Mouse (Mus musculus) MN1 (cell line): ENCODE results near the gene Sash3.

Experiments used
- DNase-seq: peaks from one replicate; pipeline ENCODE4 v3.0.0-alpha.2; 2016; ENCODE audit warnings: low spot score

Gene Sash3

GRCm38 (mm10) chrX:48146262-48146661 lies at the start of gene Sash3:
Sash3 (plus strand) TSS chrX:48146436.
- DNase-seq = no peak

DNA sequence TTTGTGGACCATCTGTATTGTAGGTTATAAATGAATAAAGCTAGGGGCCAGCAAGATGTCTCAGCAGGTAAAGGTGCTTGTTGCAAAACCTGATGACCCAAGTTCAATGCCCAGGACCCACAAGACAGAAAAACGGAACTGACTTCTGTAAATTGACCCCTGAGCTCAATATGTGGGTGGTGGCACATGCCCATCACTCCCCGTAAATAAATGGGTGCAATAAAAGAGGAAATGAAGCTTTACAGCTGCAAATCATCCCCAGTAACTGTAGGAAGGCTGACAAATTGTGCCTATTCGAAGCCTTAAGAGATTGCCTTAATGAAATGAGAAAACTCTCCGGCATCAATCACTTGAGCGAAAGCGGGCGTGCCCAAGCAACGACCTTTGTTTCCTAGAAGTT lies 49.7 kb upstream of the Sash3 start:
- no peak for DNase-seq

- DNase-seq = no peak
These were observed 47.6 kb upstream of the Sash3 start for GRCm38 (mm10) chrX:48098470-48099129.

GRCm38 (mm10) chrX:48099871-48100270 lies 46.4 kb upstream of the Sash3 start:
- no peak for DNase-seq

- DNase-seq = no peak
These were observed 43.0 kb upstream of the Sash3 start for GRCm38 (mm10) chrX:48103256-48103655.

DNA sequence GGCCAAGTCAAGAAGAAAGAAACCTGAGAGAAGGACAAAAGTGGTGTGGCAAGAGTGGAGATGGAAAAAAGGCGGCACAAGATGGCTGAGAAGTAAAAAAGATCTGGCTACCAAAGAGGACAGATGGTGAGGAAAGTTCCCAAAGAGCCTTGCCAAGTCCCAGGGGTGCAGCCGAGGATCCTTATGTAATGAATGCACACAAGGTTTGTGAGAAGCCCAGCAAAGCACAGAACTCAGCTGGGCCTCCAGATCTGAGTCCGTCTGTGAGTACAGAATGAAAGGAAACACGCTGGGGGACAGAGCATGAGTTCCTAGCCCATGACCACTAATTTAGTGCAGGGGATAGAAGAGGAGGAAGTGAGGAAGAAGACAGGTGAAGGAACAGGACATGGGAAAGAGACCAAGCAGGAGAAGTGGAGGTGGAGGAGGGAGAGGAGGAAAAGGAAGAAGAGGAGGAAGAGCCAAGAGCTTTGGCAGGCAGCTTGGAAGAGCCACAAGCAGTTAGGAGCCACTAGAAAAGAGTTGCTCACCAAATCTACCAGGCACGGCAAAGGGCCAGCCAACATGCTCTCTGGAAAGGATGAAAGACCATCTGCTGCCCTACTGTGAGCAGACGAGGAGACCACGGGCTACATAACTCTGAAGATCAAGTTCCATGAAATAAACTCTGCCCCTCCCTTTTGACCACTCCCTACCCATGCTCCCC lies 41.3 kb upstream of the Sash3 start:
- no peak for DNase-seq

DNA sequence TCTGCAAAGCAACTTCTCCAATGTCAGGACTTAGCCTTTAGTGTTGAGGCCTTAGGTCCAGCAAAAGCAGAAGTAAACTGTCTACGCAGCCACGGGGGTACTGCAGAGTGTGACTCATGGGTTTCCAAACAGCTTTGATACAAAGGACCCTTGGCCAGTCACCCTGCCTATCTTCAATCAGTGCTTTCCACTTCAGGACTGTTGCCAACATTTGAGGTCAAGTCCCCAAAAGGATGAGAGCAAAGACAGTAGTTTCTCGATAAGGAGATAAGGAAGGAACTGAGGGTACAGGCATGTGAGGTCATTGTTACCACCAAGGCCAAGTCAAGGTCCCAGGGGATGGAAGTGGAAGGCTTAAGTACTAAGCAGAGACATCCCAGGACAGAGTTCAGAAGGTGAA lies 40.0 kb upstream of the Sash3 start:
- DNase-seq = no peak

DNA sequence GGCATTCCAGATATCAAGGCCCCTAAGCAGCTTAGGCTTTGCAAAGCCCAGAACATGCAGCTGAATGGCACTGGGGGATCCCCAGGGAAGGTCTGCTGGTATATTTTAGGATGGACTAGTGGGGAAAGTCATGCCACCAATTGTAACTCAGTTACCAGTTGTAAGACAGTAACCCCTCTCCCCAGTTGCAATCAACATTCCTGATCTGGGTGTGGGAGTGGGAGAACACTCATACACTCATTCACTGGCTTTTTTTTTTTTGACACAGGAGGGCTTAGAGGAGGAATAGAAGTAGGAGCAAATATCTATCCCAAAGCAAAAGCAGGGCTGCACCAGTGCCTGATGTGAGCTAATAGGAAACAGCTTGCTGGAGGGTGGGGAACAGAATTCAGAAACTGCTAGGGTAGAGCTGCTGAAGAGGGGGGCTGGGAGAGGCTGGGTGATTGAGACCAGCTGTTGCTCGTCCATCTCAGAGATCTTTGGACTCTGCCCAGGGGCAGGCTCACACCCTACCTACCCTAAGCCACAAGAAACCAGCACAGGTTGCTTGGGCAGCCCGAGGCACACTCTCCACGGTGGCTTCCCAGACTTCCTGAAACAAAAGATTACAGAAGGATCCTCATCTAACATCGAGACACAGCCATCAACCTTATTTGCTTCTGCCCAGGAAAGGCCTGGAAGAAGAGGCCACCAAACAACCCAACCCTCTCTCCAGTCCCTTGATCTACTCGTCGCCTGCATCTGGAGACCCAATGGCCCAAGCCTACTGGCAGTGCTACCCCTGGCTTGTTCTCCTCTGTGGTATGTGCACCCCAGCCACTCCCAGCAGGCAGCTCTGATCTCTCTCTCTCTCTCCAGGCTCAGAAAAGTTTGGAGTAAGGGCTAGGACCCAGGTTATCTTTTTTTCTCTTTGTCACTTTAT lies 37.6 kb upstream of the Sash3 start, which contains the start of gene Xpnpep2:
Gene Xpnpep2, plus strand, starts transcription at position 332 of the 922 bp plus-strand sequence.
- DNase-seq = no peak

GRCm38 (mm10) chrX:48109316-48109655 lies 37.0 kb upstream of the Sash3 start:
- DNase-seq = no peak

DNA sequence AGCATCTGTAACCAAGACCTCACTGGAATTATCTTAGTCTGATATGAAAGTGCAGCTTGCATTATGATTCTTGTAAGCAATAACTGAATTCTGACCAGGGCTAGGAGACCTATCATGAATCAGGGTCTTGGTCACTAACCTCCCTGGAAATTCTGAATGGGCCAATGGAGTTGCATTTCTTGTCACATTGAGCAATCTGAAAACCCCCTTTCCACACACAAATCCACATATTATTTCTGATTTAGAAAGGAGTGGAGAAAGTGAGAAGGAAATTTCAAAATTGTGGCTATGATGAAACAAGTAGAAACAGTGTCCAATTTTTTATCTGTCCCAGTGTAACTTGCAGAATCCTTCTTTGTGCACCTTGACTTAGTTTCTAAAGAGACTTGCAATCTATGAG lies 26.9 kb upstream of the Sash3 start:
- no peak for DNase-seq

DNA sequence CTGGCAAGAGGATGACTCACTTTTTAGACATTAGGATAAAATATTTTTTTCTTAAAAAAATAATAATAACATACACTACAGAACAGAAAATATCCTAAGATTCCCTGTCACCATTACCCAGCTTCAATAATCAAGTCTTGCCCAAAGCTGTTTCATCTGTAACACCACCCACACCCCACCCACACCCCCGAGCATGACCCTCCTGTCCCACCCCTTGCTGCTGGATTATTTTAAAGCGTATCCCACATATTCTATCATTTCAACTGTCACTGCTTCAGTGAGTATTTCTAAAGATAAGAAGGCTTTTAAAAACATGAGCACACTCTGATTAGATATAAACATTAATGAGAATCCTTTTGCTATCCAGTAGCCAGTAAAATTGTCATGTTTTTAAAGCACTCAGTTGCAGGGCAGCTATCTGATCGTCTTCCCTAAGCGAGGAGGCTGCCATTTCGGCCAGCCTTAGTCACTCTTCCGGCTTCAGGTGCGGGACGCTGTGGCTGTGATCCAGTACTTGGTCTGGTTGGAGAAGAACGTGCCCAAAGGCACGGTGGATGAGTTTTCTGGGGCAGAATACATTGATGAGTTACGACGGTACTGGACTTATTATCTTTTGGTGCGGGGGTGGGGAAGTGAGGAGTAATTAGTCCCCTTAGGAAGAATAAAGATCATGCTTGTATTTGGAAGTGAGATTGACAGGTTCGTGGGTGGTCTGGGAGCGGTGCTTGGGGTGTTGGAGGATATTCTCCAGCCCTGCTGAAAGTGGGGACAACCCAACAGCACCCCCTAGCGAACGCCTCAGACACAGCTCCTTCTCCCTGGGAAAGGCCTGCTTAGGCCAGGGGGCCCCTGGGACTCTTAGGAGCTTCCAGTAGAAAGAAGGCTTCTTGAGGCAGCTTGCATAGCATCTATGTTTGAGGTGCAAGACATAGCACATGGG lies 21.8 kb upstream of the Sash3 start:
- DNase-seq = no peak

GRCm38 (mm10) chrX:48126903-48127476 lies 19.2 kb upstream of the Sash3 start:
- DNase-seq = no peak

- no peak for DNase-seq
These were observed 18.6 kb upstream of the Sash3 start for GRCm38 (mm10) chrX:48127502-48128218.

GRCm38 (mm10) chrX:48129167-48129566 lies 17.1 kb upstream of the Sash3 start:
- DNase-seq = no peak

DNA sequence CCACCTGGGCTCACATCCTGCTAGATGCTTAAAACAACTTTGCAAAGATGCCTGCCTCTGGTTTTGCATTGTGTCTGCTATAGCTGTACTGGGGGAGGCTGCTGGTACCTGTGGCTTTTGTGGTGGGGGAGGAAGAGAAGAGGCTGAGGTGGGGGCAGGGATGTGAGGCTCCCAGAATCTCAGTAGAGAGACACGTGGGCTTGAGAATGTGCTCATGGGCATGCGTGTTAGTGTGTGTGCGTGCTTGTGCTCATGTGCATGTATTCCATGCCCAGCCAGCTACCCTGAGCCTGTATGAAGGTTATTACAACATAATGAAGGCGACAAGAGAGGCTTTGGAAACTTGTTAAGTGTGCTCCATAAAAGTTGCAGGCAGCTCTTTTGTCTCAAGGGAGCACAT lies 9.3 kb upstream of the Sash3 start:
- no peak for DNase-seq

DNA sequence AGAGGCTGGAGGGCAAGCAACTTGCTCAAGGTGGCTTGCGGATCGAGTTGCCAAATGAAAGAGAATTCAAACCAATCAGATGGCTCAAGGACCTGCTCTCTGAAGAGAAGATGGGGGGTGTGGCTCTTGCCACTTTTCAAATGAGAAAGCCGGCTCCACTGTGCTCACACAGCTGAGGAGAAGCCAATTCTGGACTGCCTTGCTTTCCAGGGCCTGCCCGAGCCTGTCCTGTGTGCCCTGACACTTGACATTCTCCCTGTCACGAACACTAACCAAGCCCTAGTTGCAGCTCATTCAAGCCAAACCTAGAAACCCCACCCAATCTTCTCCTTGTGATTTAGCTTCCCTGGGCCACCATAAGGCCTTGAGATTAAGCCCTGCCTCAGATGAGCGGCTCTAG lies 8.2 kb upstream of the Sash3 start:
- no peak for DNase-seq

DNA sequence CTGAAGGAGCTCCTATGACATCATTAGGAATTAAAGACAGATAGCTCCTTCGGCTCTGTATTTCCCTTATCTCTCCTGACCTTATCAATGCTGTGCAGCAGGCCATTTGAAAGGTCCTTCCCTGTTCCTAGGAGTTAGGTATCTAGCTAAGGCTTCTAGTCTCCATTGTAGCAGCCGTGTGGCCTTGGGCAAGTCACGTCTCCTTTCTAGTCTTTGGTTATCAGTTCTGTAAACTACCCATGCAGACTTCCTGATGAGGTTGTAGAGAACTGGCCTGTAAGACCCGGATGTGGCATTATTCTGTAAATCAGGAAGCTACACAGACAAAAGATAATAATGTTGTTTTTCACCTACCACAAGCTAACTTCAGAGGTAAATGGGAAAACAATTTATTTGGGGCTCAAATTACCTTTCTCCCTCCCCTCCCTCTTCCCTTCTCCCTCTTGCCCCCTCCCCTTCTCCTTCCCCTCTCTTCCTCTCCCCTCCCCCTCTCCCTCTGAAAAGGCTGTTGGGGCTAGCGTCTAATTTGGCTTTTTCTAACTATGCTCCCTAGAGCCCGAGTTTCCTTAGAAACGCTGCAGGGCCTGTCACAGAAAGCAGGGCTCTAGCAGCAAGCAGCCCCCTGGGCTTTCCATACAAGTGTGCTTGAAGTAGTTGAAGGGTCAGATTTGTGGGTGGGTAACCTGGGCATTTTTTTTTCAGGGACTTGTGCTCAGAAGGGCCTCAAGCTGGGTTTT lies 7.5 kb upstream of the Sash3 start:
- no peak for DNase-seq

DNA sequence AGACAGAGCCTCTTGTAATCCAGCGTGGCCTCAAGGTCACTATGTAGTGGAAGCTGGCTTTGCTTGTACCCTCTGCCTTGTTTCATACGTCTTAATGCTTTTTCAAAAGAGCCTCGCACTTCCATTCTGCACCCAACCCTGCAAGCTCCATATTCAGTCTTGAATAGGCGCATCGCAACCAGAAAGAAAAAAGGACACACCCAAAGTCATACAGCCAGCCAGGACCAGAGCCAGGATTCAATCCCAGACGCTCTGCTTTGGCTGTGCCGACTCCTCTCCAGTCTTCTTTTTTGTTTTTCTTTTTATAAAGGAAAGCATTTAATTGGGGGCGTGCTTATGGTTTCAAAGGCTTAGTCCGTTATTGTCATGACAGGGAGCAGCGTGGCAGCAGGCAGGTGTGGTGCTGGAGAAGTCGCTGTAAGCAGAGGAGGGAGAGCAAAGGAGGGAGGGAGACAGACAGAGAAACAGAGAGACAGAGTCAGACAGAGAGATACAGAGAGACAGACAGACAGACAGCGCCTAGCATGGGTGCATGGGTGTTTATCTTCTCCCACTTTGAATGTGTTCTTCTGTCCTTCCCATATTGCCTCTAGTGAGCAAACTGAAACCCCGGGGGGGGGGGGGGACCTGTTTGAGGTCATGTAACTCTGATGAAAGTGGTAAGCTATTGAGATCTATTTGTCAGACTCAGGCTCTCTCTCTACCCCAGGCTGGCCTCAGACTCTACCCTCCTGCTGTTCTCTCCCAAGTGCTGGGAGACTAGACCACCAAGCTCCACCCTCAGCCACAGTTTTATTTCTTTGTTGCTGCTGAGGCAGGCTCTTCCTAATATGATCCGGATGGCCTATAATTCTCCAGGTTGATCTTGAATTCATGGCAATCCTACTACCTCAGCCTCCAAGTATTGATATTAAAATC lies 6.6 kb upstream of the Sash3 start:
- DNase-seq = no peak
